Mouse (Mus musculus) central nervous system, embryonic 14 days (tissue): ENCODE data around the gene Olfr857. TPM values are rescaled to one million over a fixed set of nuclear protein-coding genes. Genes with fewer than 3 reads are reported as not detected.

Experiments
- polyA plus RNA-seq: library from polyadenylated mRNA; depleted of rRNA; stranded (reverse); fragments of >200 nt; gene quantifications from 2 replicates; pipeline ENCODE4 v1.2.3, GENCODE M21; 2012; rRNA removed

Gene Olfr857
- polyA plus RNA-seq, result 0.15 TPM in 1 of 2 replicates, not detected in the other

GRCm38 (mm10) chr9:19709133-19709532 lies at the start of gene Olfr857:
Gene Olfr857 (plus strand): TSS chr9:19709433.

Other genes with a start within 250 kb of the Olfr857 start
- not detected in 2 replicates for gene Olfr850, start 231.2 kb upstream of the Olfr857 start, polyA plus RNA-seq
- not detected in 2 replicates for gene Olfr851, start 216.1 kb upstream of the Olfr857 start, polyA plus RNA-seq
- not detected in 2 replicates for gene Olfr853, start 168.4 kb upstream of the Olfr857 start, polyA plus RNA-seq
- not detected in 2 replicates for gene Olfr854, start 142.1 kb upstream of the Olfr857 start, polyA plus RNA-seq
- gene Olfr855, start 126.8 kb upstream of the Olfr857 start, polyA plus RNA-seq, result not detected in 2 replicates
- gene Zfp317, start 87.3 kb upstream of the Olfr857 start, polyA plus RNA-seq, result 31.1 and 34.0 TPM in 2 replicates
- gene Olfr58, start 70.8 kb downstream of the Olfr857 start, polyA plus RNA-seq, result not detected in 2 replicates
- gene Olfr859, start 95.5 kb downstream of the Olfr857 start, polyA plus RNA-seq, result not detected in 2 replicates
- gene Olfr860, start 140.3 kb downstream of the Olfr857 start, polyA plus RNA-seq, result not detected in 2 replicates
- gene Olfr862, start 178.6 kb downstream of the Olfr857 start, polyA plus RNA-seq, result not detected in 2 replicates
- not detected in 2 replicates for gene Olfr77, start 207.4 kb downstream of the Olfr857 start, polyA plus RNA-seq